Mouse (Mus musculus) MEL (cell line): ENCODE data around the gene 4930432M17Rik. TPM values are rescaled to one million over a fixed set of nuclear protein-coding genes. Genes with fewer than 3 reads are reported as not detected.
A peak's percentile ranks its signal among the peaks of the same experiment; 100 is the strongest.

Experiments
- DNase-seq: peaks from one replicate; pipeline ENCODE4 v3.0.0; 2011; ENCODE audit warnings: low read depth, low spot score
- H3K27ac ChIP-seq: 2 replicates; pipeline ENCODE4 v1.5.1; 2012; ENCODE audit warnings: low read depth, mild to moderate bottlenecking, control low read depth, low read length, moderate library complexity; ENCODE audit not compliant: control insufficient read depth
- H3K27me3 ChIP-seq, 2 experiments: fragments of 150-350 bp in 1 of 2; sonication (generic) in 1 of 2; 2 replicates each; pipeline ENCODE4 v1.6.1; 2012; ENCODE audit warnings: low read length in 2 of 2, mild to moderate bottlenecking in 2 of 2, improper control_type of control experiment in 1 of 2, moderate library complexity in 1 of 2; ENCODE audit not compliant: insufficient read depth in 2 of 2, control insufficient read depth in 1 of 2
- H3K36me3 ChIP-seq, 2 experiments: 2 replicates each; pipeline ENCODE4 v1.6.1; 2012 to 2014; ENCODE audit warnings: low read length in 2 of 2, improper control_type of control experiment in 1 of 2, inconsistent platforms in 1 of 2, mild to moderate bottlenecking in 1 of 2; ENCODE audit not compliant: insufficient read depth in 2 of 2, control insufficient read depth in 1 of 2
- H3K4me1 ChIP-seq, 2 experiments: fragments of 150-350 bp in 1 of 2; sonication (generic) in 1 of 2; 2 replicates each; pipeline ENCODE4 v1.6.1; 2012; ENCODE audit warnings: low read length in 2 of 2, improper control_type of control experiment in 1 of 2, mild to moderate bottlenecking in 1 of 2; ENCODE audit not compliant: insufficient read depth in 2 of 2, control insufficient read depth in 1 of 2
- H3K4me3 ChIP-seq, 2 experiments: fragments of 150-350 bp in 1 of 2; sonication (generic) in 1 of 2; 2 replicates each; pipeline ENCODE4 v1.5.1; 2012; ENCODE audit warnings: low read depth in 2 of 2, low read length in 2 of 2, mild to moderate bottlenecking in 2 of 2, moderate library complexity in 2 of 2, control low read depth in 1 of 2, improper control_type of control experiment in 1 of 2; ENCODE audit not compliant: control insufficient read depth in 1 of 2, insufficient read depth in 1 of 2
- H3K79me2 ChIP-seq: 2 replicates; pipeline ENCODE4 v1.6.1; 2012; ENCODE audit warnings: mild to moderate bottlenecking, low read length, moderate library complexity; ENCODE audit not compliant: control insufficient read depth, poor library complexity, insufficient read depth
- H3K9ac ChIP-seq: 2 replicates; pipeline ENCODE4 v1.6.1; 2012; ENCODE audit warnings: low read depth, mild to moderate bottlenecking, control low read depth, low read length, moderate library complexity; ENCODE audit not compliant: control insufficient read depth, poor library complexity, severe bottlenecking
- H3K9me3 ChIP-seq: fragments of 150-350 bp; sonication (generic); replicated peaks from 2 replicates; pipeline ENCODE4 v1.6.1; 2012; ENCODE audit warnings: mild to moderate bottlenecking, low read length, improper control_type of control experiment, moderate library complexity; ENCODE audit not compliant: insufficient read depth
- CHD1 ChIP-seq: IDR thresholded peaks from 2 replicates; pipeline ENCODE4 v1.6.1; 2012; ENCODE audit warnings: low read depth, mild to moderate bottlenecking, inconsistent platforms, low read length, improper control_type of control experiment
- CTCF ChIP-seq, 3 experiments: IDR thresholded peaks in 2 of 3; conservative IDR thresholded peaks in 1 of 3; 2 replicates each; pipeline ENCODE4 v1.5.1; 2011 to 2012; ENCODE audit warnings: low read length in 3 of 3, low read depth in 2 of 3, mild to moderate bottlenecking in 2 of 3, improper control_type of control experiment in 1 of 3, inconsistent platforms in 1 of 3, mixed read lengths in 1 of 3, moderate library complexity in 1 of 3; ENCODE audit not compliant: control insufficient read depth in 1 of 3, insufficient read depth in 1 of 3, poor library complexity in 1 of 3, severe bottlenecking in 1 of 3
- ELF1 ChIP-seq: IDR thresholded peaks from 2 replicates; pipeline ENCODE4 v1.6.1; 2014; ENCODE audit warnings: low read depth, mild to moderate bottlenecking, inconsistent platforms, low read length, improper control_type of control experiment, moderate library complexity
- EP300 ChIP-seq, 2 experiments: IDR thresholded peaks; 2 replicates each; pipeline ENCODE4 v1.6.1; 2011; ENCODE audit warnings: improper control_type of control experiment in 2 of 2, low read length in 2 of 2, low read depth in 1 of 2, mild to moderate bottlenecking in 1 of 2
- GABPA ChIP-seq: IDR thresholded peaks from 2 replicates; pipeline ENCODE4 v1.6.1; 2012; ENCODE audit warnings: low read depth, mild to moderate bottlenecking, inconsistent platforms, low read length, improper control_type of control experiment, moderate library complexity
- HCFC1 ChIP-seq: IDR thresholded peaks from 2 replicates; pipeline ENCODE4 v1.6.1; 2012; ENCODE audit warnings: low read depth, mild to moderate bottlenecking, inconsistent platforms, low read length, improper control_type of control experiment, moderate library complexity
- JUND ChIP-seq: IDR thresholded peaks from 2 replicates; pipeline ENCODE4 v1.6.1; 2011; ENCODE audit warnings: low read depth, mild to moderate bottlenecking, improper control_type of control experiment, low read length
- KAT2A ChIP-seq: conservative IDR thresholded peaks from 2 replicates; pipeline ENCODE4 v1.6.1; 2012; ENCODE audit warnings: low read depth, low read length, improper control_type of control experiment, inconsistent platforms
- MAZ ChIP-seq: IDR thresholded peaks from 2 replicates; pipeline ENCODE4 v1.6.1; 2012; ENCODE audit warnings: low read depth, mild to moderate bottlenecking, inconsistent platforms, low read length, improper control_type of control experiment
- MEF2A ChIP-seq: IDR thresholded peaks from 2 replicates; pipeline ENCODE4 v1.6.1; 2014; ENCODE audit warnings: low read depth, mild to moderate bottlenecking, inconsistent platforms, low read length, improper control_type of control experiment; ENCODE audit not compliant: poor library complexity, insufficient replicate concordance, severe bottlenecking; ENCODE audit errors: extremely low read depth
- MXI1 ChIP-seq: IDR thresholded peaks from 2 replicates; pipeline ENCODE4 v1.6.1; 2011; ENCODE audit warnings: mild to moderate bottlenecking, low read depth, low read length, improper control_type of control experiment
- MYC ChIP-seq: IDR thresholded peaks from 2 replicates; pipeline ENCODE4 v1.6.1; 2011; ENCODE audit warnings: low read depth, mild to moderate bottlenecking, low read length, improper control_type of control experiment, moderate library complexity
- POLR2A ChIP-seq, 2 experiments: IDR thresholded peaks; 2 replicates each; pipeline ENCODE4 v1.6.1; 2011 to 2012; ENCODE audit warnings: low read length in 2 of 2, mild to moderate bottlenecking in 2 of 2, control low read depth in 1 of 2, improper control_type of control experiment in 1 of 2, low read depth in 1 of 2, moderate library complexity in 1 of 2; ENCODE audit not compliant: control insufficient read depth in 1 of 2, insufficient read depth in 1 of 2, poor library complexity in 1 of 2
- POLR2AphosphoS2 ChIP-seq: IDR thresholded peaks from 2 replicates; pipeline ENCODE4 v1.6.1; 2011; ENCODE audit warnings: low read length, improper control_type of control experiment
- RCOR1 ChIP-seq: IDR thresholded peaks from 2 replicates; pipeline ENCODE4 v1.6.1; 2012; ENCODE audit warnings: low read depth, mild to moderate bottlenecking, inconsistent platforms, low read length, improper control_type of control experiment
- SIN3A ChIP-seq: IDR thresholded peaks from 2 replicates; pipeline ENCODE4 v1.6.1; 2012; ENCODE audit warnings: low read length, improper control_type of control experiment, inconsistent platforms
- TBP ChIP-seq: IDR thresholded peaks from 2 replicates; pipeline ENCODE4 v1.8.0; 2011; ENCODE audit warnings: low read depth, low read length, improper control_type of control experiment
- UBTF ChIP-seq: IDR thresholded peaks from 2 replicates; pipeline ENCODE4 v1.6.1; 2012; ENCODE audit warnings: low read depth, mild to moderate bottlenecking, inconsistent platforms, low read length, improper control_type of control experiment, moderate library complexity, borderline replicate concordance; ENCODE audit not compliant: insufficient read depth
- USF1 ChIP-seq: IDR thresholded peaks from 2 replicates; pipeline ENCODE4 v1.6.1; 2014; ENCODE audit warnings: low read depth, mild to moderate bottlenecking, inconsistent platforms, low read length, improper control_type of control experiment, moderate library complexity
- USF2 ChIP-seq, 2 experiments: IDR thresholded peaks; 2 replicates each; pipeline ENCODE4 v1.6.1; 2011 to 2012; ENCODE audit warnings: improper control_type of control experiment in 2 of 2, low read length in 2 of 2, borderline replicate concordance in 1 of 2, inconsistent platforms in 1 of 2, low read depth in 1 of 2, mild to moderate bottlenecking in 1 of 2; ENCODE audit not compliant: insufficient read depth in 1 of 2
- ZNF384 ChIP-seq: IDR thresholded peaks from 2 replicates; pipeline ENCODE4 v1.6.1; 2012; ENCODE audit warnings: low read depth, mild to moderate bottlenecking, inconsistent platforms, low read length, improper control_type of control experiment
- polyA plus RNA-seq, 2 experiments: library from polyadenylated mRNA; stranded (reverse) in 1 of 2; unstranded in 1 of 2; fragments of >175 nt in 1 of 2; fragments of >200 nt in 1 of 2; gene quantifications; 2 replicates each; pipeline versions ENCODE4 v1.2.1 to v1.2.4; 2012; ENCODE audit warnings: low replicate concordance in 2 of 2, low read depth in 1 of 2; ENCODE audit not compliant: insufficient read length in 2 of 2, insufficient read depth in 1 of 2, missing spikeins in 1 of 2
- total RNA-seq: library from RNA; depleted of rRNA; stranded (reverse); fragments of 300-350 nt; gene quantifications from 2 replicates; pipeline ENCODE4 v1.2.3, GENCODE M21; 2012

Gene 4930432M17Rik
- total and polyA plus RNA-seq, 3 experiments = not detected

DNA sequence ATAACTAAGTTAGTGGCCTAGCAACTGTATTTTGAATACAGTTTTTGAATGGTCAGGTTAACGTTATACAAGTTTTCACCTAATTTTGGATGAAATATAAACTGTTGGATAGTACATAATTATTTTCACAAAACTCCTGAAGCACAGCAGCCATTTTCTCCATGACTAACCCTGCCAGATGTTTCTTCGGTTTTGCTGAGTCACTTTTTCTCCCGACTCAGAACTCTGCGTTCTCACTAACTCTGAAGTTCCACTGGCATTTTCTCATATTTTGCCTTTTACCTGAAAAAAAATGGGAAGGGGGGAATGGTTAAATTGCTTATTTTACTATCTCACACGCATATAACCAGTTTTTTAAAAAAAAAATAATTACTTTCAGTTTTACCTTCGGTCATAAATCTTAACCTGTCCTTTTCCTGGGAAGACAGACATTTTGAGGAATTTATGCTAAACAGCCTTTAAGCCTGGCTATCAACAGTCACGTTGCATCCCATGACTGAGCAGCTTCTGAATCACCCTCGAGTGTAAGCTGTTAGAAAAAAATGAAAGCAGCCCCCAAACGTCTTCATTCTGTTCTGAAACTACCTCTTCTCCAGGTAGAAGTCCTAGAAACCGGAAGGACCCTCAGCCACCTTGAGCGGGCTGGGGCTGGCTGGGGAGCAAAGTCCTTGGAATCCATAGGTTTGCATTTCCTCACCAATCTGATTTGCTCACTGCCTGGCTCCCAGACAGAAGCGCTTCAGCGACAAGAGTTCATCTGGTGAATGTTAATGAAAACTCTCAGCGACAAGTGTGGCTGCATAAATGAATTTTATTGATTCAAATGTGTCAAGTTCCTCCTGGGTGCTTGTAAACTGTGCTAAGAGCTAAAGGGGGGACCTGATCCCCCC, 50.5 kb downstream of the 4930432M17Rik start:
- Histone ChIP-seq H3K36me3 (no peaks in the 10 kb centered on the region), H3K27ac (no peak overlapping the region), H3K4me1 (no peaks in the 10 kb centered on the region), H3K9ac (peak overlapping the region; percentile 14; the same call in 1 of the 2 replicates), H3K27me3 (no peaks in the 10 kb centered on the region; a peak in 1 of 4 replicates), H3K9me3 (no peaks in the 10 kb centered on the region), H3K4me3 (peak overlapping the region; percentile 47 to 51; a peak in 3 of 4 replicates), H3K79me2 (no peaks in the 10 kb centered on the region)
- TF ChIP-seq TBP = no peak
- DNase-seq = no peak

DNA sequence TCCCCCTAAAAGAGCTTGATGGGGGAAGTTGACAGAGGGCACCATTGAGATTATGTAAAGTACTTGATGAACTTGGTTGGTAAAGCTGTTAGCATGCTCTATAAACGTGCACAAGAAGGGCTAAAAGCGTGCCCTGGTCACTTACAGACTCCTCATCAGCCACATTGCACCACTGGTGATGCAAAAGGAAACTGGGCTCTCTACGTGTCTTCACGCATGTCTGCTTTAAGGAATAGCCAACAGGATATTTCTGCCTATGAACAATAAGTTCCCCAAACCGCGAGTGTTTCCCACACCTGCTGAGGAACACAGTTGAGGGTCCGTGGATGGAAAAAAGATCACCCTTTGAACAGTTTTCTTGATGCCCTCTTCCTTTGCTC, 51.1 kb downstream of the 4930432M17Rik start:
- no peak overlapping the region for H3K9ac ChIP-seq
- DNase-seq = no peak
- no peaks in the 10 kb centered on the region for H3K79me2 ChIP-seq
- H3K4me3 ChIP-seq = no peak overlapping the region
- H3K27ac ChIP-seq = no peak overlapping the region
- no peaks in the 10 kb centered on the region for H3K36me3 ChIP-seq
- no peaks in the 10 kb centered on the region for H3K27me3 ChIP-seq
- TF ChIP-seq ZNF384 = no peak
- TF ChIP-seq KAT2A = no peak
- no peak for TF ChIP-seq GABPA
- no peak for TF ChIP-seq JUND
- no peak for TF ChIP-seq POLR2A (IDR thresholded peaks at IDR 0.05; ENCODE audit: control insufficient read depth in 1 of 2, insufficient read depth in 1 of 2, low read depth in 1 of 2, low read length in 2 of 2, poor library complexity in 1 of 2)
- no peak for TF ChIP-seq RCOR1
- no peak for TF ChIP-seq MAZ
- TF ChIP-seq MEF2A = no peak
- TF ChIP-seq CTCF (IDR thresholded peaks at IDR 0.05 in 2 of 3, conservative IDR thresholded peaks at IDR 0.05 in 1 of 3; ENCODE audit: control insufficient read depth in 1 of 3, insufficient read depth in 1 of 3, low read depth in 2 of 3, low read length in 3 of 3, poor library complexity in 1 of 3, severe bottlenecking in 1 of 3) = no peak
- no peaks in the 10 kb centered on the region for H3K4me1 ChIP-seq
- no peaks in the 10 kb centered on the region for H3K9me3 ChIP-seq

DNA sequence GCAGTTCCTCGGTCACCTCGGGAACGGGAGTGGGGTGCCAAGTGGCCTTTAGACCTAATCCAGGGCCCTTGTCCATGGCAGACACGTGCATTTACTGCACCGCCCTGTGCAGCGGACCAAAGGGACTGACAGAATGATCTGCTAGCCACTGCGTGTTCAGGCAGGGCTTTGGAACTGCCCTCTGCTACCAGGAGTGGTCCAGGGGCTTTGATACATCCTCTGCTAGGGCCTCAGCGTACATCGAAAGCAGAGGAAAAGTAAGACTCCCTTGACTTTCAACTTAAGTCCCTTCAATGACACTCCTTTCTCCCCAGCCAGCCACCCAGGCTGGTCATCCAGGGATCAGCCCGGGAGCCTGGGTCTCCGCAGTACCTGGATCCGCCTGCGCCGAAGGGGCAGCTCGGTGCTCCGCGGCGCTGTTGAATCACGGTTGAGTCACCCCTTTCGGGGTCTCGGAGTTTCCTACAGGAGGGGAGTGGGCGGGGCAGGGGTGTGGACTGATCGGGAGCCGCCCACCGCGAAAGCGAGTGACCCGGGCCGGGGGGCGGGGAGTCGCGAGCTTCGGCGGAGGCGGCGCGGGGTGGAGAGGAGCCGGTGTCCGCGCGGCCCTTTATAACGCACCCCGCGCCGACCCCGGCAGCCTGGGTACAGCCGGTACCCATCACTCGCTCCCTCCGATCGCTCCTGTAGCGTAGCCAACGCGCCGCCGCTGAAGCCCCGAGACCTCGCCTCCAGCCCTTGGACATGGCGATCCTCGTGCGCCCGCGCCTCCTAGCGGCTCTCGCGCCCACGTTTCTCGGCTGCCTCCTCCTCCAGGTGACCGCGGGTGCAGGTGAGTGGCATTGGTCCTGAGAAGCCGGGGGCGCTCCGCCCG, 52.6 kb downstream of the 4930432M17Rik start, which contains the start of gene F3:
Gene F3, plus strand, starts transcription at position 567 of the 874 bp plus-strand sequence.
- Histone ChIP-seq H3K27me3 (no peaks in the 10 kb centered on the region), H3K79me2 (no peaks in the 10 kb centered on the region), H3K4me1 (no peaks in the 10 kb centered on the region), H3K9me3 (no peaks in the 10 kb centered on the region), H3K36me3 (no peaks in the 10 kb centered on the region), H3K4me3 (no peak within 1 kb of the TSS), H3K9ac (no peak within 1 kb of the TSS), H3K27ac (no peak within 1 kb of the TSS)
- no peak for DNase-seq
- no peak for TF ChIP-seq POLR2AphosphoS2
- no peak for TF ChIP-seq USF1
- no peak for TF ChIP-seq HCFC1
- no peak for TF ChIP-seq MYC
- no peak for TF ChIP-seq UBTF
- TF ChIP-seq ELF1 = no peak
- no peak for TF ChIP-seq USF2 (IDR thresholded peaks at IDR 0.05; ENCODE audit: borderline replicate concordance in 1 of 2, insufficient read depth in 1 of 2, low read depth in 1 of 2, low read length in 2 of 2)
- TF ChIP-seq CHD1 = no peak
- no peak for TF ChIP-seq TBP
- no peak for TF ChIP-seq SIN3A
- TF ChIP-seq ZNF384 = no peak
- no peak for TF ChIP-seq JUND
- TF ChIP-seq EP300 (IDR thresholded peaks at IDR 0.05; ENCODE audit: low read depth in 1 of 2, low read length in 2 of 2) = no peak
- TF ChIP-seq MXI1 = no peak
- no peak for TF ChIP-seq POLR2A (IDR thresholded peaks at IDR 0.05; ENCODE audit: control insufficient read depth in 1 of 2, insufficient read depth in 1 of 2, low read depth in 1 of 2, low read length in 2 of 2, poor library complexity in 1 of 2)
- TF ChIP-seq CTCF (IDR thresholded peaks at IDR 0.05 in 2 of 3, conservative IDR thresholded peaks at IDR 0.05 in 1 of 3; ENCODE audit: control insufficient read depth in 1 of 3, insufficient read depth in 1 of 3, low read depth in 2 of 3, low read length in 3 of 3, poor library complexity in 1 of 3, severe bottlenecking in 1 of 3) = no peak
